Mouse (Mus musculus) thymus, postnatal 0 days (tissue): ENCODE data around the gene Memo1. TPM values are rescaled to one million over a fixed set of nuclear protein-coding genes. Genes with fewer than 3 reads are reported as not detected.
"Not testable (repeated sequence)": the region's sequence is repeated elsewhere in the genome, so short reads cannot be mapped to it uniquely, and the experiment has no call there.

Source experiments
- DNase-seq: peaks from one replicate; pipeline ENCODE4 v3.0.0-alpha.2; 2015; ENCODE audit warnings: low spot score
- polyA plus RNA-seq: library from polyadenylated mRNA; unstranded; fragments of >200 nt; fragmentation: Nextera tagmentation; extraction: Ambion mirVana; gene quantifications from 2 replicates; pipeline ENCODE4 v1.2.1, GENCODE M21; 2015

Gene Memo1
- polyA plus RNA-seq, result 95.1 and 98.0 TPM in 2 replicates

DNA sequence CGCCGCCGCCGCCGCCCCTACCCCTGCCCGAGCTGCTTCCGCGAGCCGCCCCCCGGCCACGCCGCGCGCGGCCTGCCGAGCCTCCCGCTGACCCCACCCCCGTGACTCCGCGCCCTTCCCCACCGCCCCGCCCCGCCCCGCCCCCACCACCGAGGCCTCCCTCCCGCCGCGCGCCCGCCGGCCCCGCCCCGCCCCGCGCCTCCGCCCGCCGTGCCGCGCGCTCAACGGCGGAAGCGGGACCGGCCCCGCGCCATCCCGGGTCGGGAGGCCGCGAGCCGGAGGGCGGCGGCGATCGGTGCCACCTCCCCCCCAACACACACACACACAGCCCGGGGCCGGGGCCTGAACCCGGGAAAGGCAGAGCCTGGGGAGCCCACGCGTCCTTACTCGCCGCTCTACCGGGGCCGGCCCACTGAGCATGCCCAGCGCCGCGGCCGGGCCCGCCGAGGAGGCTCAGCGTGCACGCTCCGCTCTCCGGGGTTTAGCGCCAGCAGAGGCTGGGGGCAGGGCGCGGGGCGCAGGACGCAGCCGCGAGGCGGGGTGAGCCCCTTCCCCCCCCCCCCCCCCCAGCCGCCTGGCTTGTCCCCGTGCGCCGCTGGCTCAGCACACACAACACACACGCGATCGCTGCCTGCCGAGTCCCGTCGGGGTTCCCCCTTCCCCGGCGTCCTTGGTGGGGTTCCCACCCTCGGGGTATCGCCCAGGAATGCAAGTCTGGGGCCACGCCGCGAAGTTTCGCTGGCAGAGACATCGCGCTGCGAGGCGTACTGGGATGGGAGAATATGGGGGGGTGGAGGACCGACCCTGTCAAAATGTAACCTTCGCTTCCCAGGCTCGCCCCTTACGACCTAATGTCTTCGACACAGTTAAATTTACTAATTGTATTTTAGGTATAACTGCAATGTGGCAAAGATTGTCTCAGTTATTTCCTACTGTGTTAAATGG lies at the start of gene Memo1:
Memo1 (minus strand) TSS at position 496 of the 945 bp plus-strand sequence.
- DNase-seq, result peak; percentile 89

DNA sequence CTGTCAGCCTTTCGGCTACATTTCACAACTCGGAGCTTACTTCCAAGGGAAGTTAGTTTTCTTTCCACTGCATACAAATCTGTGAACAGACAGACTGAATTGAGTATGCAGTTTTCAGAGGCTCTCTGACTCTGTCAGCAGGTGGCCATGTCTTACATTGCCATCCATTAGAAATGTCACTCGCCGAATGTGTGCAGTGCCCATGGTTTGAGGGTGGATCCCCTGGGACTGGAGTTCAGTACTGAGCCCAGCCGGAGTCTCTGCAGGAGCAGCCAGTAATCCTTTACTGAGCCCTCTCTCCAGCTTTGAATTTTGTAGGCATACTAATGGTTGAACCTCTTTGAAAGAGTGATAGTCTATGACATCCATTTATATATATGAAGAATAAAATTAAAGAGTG lies 45.8 kb upstream of the Memo1 start:
- no peak for DNase-seq

DNA sequence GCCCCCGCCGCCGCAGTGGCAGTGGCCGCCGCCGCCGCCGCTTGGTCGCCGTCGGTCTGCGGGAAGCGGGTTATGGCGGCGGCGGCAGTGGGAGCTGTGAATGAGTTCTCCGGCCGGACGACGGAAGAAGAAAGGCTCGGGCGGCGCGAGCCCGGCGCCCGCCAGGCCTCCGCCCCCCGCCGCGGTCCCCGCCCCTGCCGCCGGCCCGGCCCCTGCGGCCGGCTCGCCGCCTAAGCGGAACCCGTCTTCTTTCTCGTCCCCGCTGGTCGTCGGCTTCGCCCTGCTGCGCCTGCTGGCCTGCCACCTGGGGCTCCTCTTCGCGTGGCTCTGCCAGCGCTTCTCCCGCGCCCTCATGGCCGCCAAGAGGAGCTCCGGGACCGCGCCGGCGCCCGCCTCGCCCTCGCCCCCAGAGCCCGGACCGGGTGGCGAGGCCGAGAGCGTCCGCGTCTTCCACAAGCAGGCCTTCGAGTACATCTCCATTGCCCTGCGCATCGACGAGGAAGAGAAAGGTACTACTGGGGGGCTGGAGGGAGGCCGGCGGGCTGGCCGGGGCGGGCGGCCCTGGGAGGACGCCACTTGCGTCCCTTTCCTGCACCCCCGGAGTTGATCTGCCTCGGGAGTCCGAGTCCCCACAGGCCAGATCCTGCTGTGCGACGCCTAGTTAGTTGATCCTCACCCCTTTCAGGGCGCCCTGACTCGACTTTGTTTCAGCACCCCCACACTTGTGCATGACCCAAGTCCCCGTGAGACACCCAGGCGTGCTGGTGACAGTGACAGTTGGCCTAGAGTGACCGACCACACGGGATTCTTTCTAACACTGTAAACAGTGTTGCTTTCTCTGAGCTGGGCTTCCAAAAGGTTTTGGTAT lies 43.9 kb upstream of the Memo1 start, which contains the start of gene Spast:
Spast (plus strand) TSS at position 51 of the 868 bp plus-strand sequence.
- peak; percentile 48 for DNase-seq

DNA sequence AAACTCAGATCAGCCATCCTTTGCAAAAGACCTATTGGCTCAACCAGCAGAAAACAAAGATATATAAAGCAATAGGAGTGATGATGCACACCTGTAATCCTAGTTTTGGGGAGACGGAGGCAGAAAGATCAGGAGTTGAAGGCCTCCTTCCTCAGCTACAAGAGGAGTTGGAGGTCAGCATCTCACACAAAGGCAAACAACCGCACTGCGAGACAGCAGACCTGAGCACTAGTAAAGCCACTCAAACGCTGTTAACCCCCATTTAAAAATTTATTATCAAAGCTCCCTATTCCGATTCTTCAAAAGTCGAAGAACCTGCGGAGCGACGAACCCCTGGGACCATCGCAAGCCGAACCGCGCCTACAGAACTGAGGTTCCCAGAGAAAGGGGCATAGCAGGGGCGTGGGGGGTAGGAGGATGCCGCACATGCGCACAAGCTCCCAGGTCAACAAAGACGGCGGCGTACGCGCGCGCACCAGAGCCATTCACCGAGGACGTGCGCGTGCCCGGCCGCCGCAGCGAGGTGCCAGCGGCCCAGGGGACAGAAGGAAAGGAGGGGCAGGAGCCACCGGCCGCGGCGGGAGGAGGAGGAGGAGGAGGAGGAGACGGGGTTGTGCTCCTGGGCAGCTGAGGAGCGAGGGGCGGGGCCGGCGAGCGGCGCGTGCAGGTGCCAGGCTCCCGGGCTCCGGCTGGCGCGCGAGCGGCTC lies 43.1 kb upstream of the Memo1 start:
- peak; percentile 95 for DNase-seq

DNA sequence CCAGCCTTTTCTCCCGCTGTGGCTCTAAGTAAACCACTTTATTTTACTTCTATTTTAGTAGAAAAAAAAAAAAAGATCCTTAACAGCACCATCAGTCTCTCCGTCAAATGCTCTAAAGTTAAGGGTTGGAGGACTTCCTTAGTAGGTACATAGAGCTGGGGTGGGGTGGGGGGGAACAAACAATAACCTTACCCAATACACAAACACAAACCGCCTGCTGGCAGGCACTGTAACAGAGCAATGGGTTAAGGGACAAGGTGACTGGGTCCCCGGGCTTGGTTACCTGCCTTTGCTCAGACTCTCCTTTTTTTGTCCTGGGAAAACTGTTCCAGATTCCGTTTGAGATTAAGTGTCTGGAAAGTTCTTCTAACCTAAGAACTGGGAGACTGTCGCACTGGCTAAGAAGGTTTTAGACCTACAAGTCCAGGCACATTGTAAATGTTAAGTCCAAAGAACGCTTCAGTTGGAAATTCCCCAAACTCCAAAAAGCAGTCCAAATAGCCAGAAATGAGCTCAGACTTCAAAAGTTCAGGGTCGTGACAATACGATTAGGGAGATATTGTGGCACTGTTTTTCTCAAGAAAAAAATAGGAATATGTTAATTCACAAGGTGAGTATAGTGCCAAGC lies 35.8 kb upstream of the Memo1 start:
- no peak for DNase-seq

GRCm38 (mm10) chr17:74328146-74328545 lies 32.8 kb upstream of the Memo1 start:
- peak; percentile 77 for DNase-seq

- DNase-seq, result not testable (repeated sequence)
These were observed 31.9 kb upstream of the Memo1 start for GRCm38 (mm10) chr17:74327195-74327594.

DNA sequence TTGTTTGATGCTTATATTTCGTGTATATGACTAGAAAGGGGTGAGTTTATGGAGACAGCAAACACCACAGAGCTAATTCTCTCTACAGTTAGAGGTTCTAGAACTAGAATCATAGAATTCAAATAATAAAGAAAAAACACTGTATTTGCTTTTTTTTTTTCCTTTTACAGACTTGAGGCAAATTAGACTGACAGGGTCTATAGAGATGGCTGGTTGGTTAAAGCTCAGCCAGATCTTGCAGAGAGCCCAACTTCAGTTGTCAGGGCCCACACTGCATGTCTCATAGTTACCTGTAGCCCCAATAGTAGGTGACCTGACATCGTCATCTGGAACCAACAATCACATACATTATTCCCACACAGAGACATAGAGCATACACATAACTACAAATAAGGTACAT lies 28.5 kb upstream of the Memo1 start, which contains the start of gene Dpy30:
Dpy30 (minus strand) TSS at position 101 of the 400 bp plus-strand sequence.
- DNase-seq, result no peak

DNA sequence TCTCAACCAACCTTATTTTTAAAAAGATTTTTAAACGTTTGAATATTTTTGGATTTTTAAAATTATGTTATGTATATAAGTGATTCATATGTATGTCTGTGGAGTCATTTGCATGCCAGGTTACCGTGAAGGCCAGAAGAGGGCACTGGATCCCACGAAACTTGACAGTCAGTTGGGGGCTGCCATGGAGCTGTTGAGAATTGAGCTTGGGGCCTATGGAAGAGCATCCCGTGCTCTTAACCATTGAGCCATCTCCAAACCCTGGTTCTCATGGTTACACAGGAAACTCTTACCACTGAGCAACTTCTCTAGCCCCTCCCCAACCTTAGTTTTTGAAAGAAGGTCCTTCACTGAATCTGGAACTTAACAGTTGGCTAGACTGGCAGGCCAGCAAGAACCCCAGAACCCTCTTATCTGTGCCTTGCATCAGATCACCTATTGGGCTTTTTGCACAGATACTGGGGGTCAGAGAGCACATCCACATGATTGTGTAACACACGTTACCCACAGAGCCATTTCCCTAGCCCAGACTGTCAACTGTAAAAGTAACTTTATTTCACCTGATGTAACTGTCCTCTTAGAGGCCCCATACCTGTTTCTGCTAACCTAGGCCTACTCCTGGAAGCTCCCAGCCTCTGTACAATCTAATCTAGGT lies 27.2 kb upstream of the Memo1 start:
- DNase-seq, result peak; percentile 25

DNA sequence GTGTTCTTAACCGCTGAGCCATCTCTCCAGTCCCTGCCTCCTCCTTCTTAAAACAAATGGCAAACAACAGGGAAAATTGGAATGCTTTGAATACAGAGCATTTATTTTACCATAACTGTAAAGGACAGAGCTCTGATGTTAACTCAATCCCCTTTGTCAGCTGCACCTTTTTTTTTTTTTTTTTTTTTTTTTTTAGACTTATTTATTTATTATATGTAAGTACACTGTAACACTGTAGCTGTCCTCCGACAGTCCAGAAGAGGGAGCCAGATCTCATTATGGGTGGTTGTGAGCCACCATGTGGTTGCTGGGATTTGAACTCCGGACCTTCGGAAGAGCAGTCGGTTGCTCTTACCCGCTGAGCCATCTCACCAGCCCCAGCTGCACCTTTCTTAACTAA lies 23.4 kb upstream of the Memo1 start:
- no peak for DNase-seq

DNA sequence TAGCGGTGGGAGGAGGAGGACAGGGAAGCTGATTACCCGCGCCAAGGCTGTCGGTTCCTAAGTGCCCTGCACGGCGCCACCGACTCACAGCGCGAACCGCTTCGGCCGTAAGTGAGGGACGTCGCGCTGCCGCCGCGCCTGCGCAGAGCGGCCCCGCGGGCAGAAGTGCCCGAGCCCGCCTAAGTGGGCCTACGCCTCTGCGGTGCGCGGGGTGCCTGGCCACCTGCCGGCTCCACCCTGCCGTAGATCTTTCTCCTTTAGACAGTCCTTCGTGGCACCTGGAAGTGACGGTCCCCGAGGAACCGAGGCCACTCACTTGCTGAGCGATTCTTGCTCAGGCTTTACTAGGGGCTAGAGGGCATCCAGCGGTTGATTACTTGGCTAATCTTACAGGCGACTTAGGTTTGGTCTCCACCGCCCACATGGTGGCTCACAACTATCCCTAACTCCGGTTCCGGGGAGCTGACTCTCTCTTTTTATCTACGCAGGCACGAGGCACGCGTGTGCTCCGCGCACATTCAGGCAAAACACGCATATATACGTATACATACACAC lies 21.1 kb upstream of the Memo1 start:
- peak; percentile 93 for DNase-seq

DNA sequence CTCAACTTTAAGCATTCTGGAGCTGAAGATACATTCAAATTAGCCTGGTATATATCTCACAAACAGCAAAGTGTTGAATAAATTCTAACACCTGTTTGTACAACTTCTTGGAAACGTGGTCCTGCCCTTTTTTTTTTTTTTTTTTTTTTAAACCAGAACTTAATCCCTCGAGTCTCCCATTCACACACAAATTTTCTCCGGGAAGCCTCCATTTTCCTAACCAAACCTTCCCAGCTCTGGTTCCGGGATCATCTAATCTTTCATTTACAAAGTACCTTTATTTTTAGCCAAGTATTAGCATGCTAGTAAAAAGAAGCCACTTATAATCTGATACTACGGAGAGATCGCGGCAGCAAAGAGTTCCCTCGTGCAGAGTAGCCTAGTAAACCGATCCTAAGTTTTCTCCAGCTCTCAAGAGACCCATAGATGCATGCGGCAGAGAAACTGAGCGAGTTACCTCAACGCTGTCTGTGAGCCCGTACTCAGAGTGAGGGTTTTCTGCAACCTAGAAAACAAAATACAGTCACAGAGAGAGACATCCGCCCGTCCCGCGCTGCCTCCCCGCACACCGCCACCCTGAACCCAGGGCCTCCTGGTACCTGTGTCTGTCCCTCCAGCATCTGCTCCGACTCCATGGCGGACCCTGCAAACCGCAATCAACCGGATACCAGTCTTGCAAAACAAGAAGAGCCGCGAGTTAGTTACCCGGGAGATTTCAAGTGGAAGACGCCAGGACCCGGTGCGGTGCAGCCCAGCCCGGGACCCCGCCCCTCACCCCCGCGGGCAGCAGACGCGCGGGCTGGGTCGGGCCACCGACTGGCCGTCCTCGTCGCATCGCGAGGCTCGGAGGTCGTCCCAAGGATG lies 20.4 kb upstream of the Memo1 start:
- no peak for DNase-seq

DNA sequence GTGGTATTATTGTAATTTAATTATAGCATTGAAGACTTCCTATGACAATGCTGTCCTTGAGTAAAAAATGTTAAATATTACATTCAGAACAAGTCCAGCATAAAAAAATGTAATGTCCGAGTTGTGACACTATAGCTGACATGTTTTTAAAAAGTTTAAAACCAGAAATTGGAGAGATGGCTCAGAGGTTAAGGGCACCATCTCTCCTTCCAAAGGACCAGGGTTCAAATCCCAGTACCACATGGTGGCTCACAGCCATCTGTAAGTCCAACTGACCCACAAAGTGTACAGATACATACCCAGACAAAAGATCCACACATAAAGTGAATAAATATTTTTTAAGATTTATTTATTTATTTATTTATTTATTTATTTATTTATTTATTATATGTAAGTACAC lies 10.7 kb upstream of the Memo1 start:
- DNase-seq, result no peak

GRCm38 (mm10) chr17:74305616-74306015 lies 10.3 kb upstream of the Memo1 start:
- DNase-seq, result no peak

DNA sequence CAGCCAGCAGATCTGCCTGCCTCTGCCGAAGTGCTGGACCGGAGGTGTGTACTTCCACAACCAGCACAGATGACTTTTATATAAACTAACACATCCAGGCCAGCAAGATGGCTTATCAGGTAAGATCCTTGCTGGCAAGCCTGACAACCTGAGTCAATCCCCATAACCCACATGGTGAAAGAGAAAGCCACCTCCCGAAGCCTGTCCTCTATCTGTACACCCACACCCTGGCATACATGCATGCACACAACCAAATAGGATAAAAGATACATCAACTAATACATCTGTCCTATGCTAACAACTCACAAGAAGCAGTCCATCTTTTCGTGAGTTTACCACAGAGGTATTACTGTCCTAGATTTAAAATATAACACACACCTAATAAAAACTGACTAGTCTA lies 8.7 kb upstream of the Memo1 start:
- no peak for DNase-seq

- DNase-seq, result no peak
These were observed 4.8 kb upstream of the Memo1 start for GRCm38 (mm10) chr17:74300089-74300488.

DNA sequence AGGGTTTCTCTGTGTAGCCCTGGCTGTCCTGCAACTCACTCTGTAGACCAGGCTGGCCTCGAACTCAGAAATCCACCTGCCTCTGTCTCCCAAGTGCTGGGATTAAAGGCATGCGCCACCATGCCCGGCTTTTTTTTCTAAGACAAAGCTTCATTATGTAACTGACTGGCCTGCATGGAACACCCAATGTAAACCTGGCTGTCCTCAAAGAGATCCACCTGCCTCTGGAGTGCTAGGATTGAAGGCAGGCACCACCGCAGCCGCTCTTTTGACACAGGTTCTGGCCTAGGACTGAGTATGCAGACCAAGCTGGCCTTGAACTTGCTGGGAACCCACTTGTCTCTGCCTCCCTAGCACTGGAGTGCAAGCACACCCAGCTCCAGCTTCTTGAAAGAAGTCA lies 1.7 kb upstream of the Memo1 start:
- DNase-seq, result not testable (repeated sequence)

DNA sequence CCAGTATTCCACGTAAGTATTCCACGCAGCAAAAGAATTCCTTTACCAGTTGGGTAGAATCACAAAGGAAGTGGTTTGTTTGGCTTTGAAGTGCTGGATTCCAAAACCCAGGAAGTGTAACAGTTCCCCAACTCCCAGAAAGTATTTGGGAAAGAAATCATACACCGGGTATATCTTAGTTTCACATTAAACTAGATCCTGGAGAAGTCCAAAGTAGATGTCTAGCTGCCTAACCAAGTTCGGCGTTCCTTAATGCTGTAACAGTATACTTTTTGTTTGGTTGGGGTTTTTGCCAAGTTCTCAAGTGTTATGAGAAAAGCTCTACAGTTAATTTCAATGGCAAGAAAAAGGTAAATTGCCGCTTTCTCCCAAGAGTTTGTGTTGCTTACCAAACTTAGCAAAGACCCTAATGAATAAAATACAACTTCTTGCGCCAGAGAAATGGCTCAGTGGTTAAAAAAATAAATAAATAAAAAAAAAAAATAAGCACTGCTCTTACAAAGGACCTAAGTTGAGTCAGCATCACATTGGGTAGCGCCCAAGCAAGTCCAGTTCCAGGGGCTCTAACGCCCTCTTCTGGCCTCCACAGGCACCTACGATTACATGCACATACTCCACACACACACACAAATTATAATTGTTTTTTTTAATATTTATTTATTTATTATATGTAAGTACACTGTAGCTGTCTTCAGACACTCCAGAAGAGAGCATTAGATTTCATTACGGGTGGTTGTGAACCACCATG lies 929 bp upstream of the Memo1 start:
- DNase-seq, result peak; percentile 23
